ENCODE assay signal across 8 mouse cellular contexts in the genomic region with DNA sequence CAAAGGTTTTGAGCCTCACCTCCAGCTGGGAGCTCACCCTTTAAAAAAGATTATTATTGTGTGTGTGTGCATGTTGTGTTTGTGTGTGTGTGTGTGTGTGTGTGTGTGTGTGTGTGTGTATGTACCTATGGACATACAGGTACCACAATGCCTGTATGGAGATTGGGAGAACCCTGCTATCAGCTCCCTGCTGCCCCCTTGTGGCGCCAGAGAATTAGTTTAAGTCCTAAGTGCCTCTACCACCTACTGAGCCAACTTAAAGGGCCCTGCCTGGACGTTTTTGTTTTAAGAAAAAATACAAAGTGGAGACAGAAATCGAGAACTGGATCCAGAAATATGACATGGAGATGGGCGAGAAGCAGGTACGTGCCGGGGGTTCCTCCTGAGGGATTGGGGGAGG. TPM values are rescaled to one million over a fixed set of nuclear protein-coding genes. Genes with fewer than 3 reads are reported as not detected.
DNase-seq lines count a peak whose midpoint lies in the region; ATAC-seq and TF ChIP-seq lines count a peak whose summit lies in the region.

No protein-coding gene starts in this region.

- 3% methylated on average over 6 of the region's 6 CpGs for WGBS in hindbrain, embryonic 13.5 days

- H3K36me3 ChIP-seq in hindbrain, embryonic 13.5 days, result peaks cover 22% of the 10 kb centered on the region
- H3K36me3 ChIP-seq in megakaryocyte, embryonic 14.5 days (replicated peaks; ENCODE audit: low read length), result peaks cover 20% of the 10 kb centered on the region

- peak; percentile 89 for DNase-seq in R1 (ENCODE audit: low read depth, low spot score)
- DNase-seq in cerebellum, adult 9-11 months, result peak; percentile 88
- peak; percentile 70 to 75 for DNase-seq in frontal cortex, postnatal 25 days (ENCODE audit: low spot score in 2 of 2)
- DNase-seq in left cerebral cortex, adult 2 months (ENCODE audit: extremely low spot score in 1 of 2, low spot score in 2 of 2), result peak; percentile 80 to 83
- DNase-seq in right cerebral cortex, postnatal 25 days, result peak; percentile 73
- DNase-seq in yolk sac, embryonic 10.5 days (ENCODE audit: low spot score), result peak; percentile 71

- peak overlapping the region; percentile 77 for H3K27ac ChIP-seq in hindbrain, embryonic 13.5 days
- H3K27ac ChIP-seq in left cerebral cortex, adult 2 months, result peak overlapping the region; percentile 36; the same call in 1 of the 2 replicates

- H3K9ac ChIP-seq in hindbrain, embryonic 13.5 days, result peak overlapping the region; percentile 64; the same call in 1 of the 2 replicates

- no peak; the same call in 1 of the 2 replicates for ATAC-seq in hindbrain, embryonic 13.5 days (ENCODE audit: low FRiP score)

- H3K4me1 ChIP-seq in hindbrain, embryonic 13.5 days (replicated peaks), result peaks cover 17% of the 10 kb centered on the region
- peaks cover 55% of the 10 kb centered on the region for H3K4me1 ChIP-seq in megakaryocyte, embryonic 14.5 days

- H3K4me2 ChIP-seq in hindbrain, embryonic 13.5 days, result peak overlapping the region; percentile 61

- intact Hi-C loops in left cerebral cortex, adult 2 months (cut with DNase I), result loop anchor here (1.0 to 10.0 kb wide), 2 partner anchors 100 to 470 kb away; no protein-coding TSS in a partner anchor

- no peaks in the 10 kb centered on the region for H3K9me3 ChIP-seq in hindbrain, embryonic 13.5 days
- H3K9me3 ChIP-seq in megakaryocyte, embryonic 14.5 days, result no peaks in the 10 kb centered on the region

- H3K4me3 ChIP-seq in hindbrain, embryonic 13.5 days, result peak overlapping the region; percentile 33
- peak overlapping the region; percentile 36 for H3K4me3 ChIP-seq in left cerebral cortex, adult 2 months
- H3K4me3 ChIP-seq in megakaryocyte, embryonic 14.5 days (replicated peaks), result peak overlapping the region; percentile 89

- H3K27me3 ChIP-seq in hindbrain, embryonic 13.5 days, result no peaks in the 10 kb centered on the region
- peaks cover 15% of the 10 kb centered on the region for H3K27me3 ChIP-seq in megakaryocyte, embryonic 14.5 days (replicated peaks)

- peak; percentile 64 for TF ChIP-seq CTCF in left cerebral cortex, adult 2 months (IDR thresholded peaks at IDR 0.05)

RNA-seq across cellular contexts. Expression of gene Rita1, which starts 7.5 kb away (rescaled TPM):
- polyA plus RNA-seq in hindbrain, embryonic 13.5 days (2015; fragmentation: Nextera tagmentation; extraction: Ambion mirVana), result 26.2 TPM in 2 replicates
- 10 to 100 TPM; 29.5 to 29.9 TPM for total RNA-seq in left cerebral cortex, adult 2 months (2021)
- polyA plus RNA-seq in megakaryocyte, embryonic 14.5 days (2012; ENCODE audit: insufficient read depth, low replicate concordance), result 30.9 and 35.5 TPM in 2 replicates

RNA-seq across cellular contexts. Expression of gene Ddx54, which starts 7.7 kb away (rescaled TPM):
- 44.0 and 47.7 TPM in 2 replicates for polyA plus RNA-seq in hindbrain, embryonic 13.5 days (2015; fragmentation: Nextera tagmentation; extraction: Ambion mirVana)
- total RNA-seq in left cerebral cortex, adult 2 months (2021), result 10 to 100 TPM; 38.6 to 41.0 TPM
- polyA plus RNA-seq in megakaryocyte, embryonic 14.5 days (2012; ENCODE audit: insufficient read depth, low replicate concordance), result 23.6 and 74.7 TPM in 2 replicates

RNA-seq across cellular contexts. Expression of gene Iqcd, which starts 16.0 kb away (rescaled TPM):
- 2.4 and 2.6 TPM in 2 replicates for polyA plus RNA-seq in hindbrain, embryonic 13.5 days (2015; fragmentation: Nextera tagmentation; extraction: Ambion mirVana)
- total RNA-seq in left cerebral cortex, adult 2 months (2021), result under 1 TPM; 0.47 to 0.75 TPM
- polyA plus RNA-seq in megakaryocyte, embryonic 14.5 days (2012; ENCODE audit: insufficient read depth, low replicate concordance), result 0.94 and 5.8 TPM in 2 replicates

RNA-seq across cellular contexts. Expression of gene Tpcn1, which starts 16.4 kb away (rescaled TPM):
- polyA plus RNA-seq in hindbrain, embryonic 13.5 days (2015; fragmentation: Nextera tagmentation; extraction: Ambion mirVana), result 18.2 and 18.7 TPM in 2 replicates
- total RNA-seq in left cerebral cortex, adult 2 months (2021), result 10 to 100 TPM; 36.8 to 42.1 TPM
- 68.6 and 71.5 TPM in 2 replicates for polyA plus RNA-seq in megakaryocyte, embryonic 14.5 days (2012; ENCODE audit: insufficient read depth, low replicate concordance)

RNA-seq across cellular contexts. Expression of gene Cfap73, which starts 29.2 kb away (rescaled TPM):
- 0.28 and 0.49 TPM in 2 replicates for polyA plus RNA-seq in hindbrain, embryonic 13.5 days (2015; fragmentation: Nextera tagmentation; extraction: Ambion mirVana)
- under 1 TPM in 1 of 2 experiments, not detected in 1; 0.52 TPM for total RNA-seq in left cerebral cortex, adult 2 months (2021)
- not detected in 2 replicates for polyA plus RNA-seq in megakaryocyte, embryonic 14.5 days (2012; ENCODE audit: insufficient read depth, low replicate concordance)

Comparison
In these comparisons a context has a peak if more than half of its experiments do, and no peak if none do; other contexts are left out.
1. H3K4me3 ChIP-seq: peak in every context shown above with its lines; median percentile 89 in megakaryocyte, embryonic 14.5 days; 36 in left cerebral cortex, adult 2 months; 33 in hindbrain, embryonic 13.5 days.